Mouse (Mus musculus) embryonic facial prominence, embryonic 12.5 days (tissue): Measurements from ENCODE around the gene Hmx1. TPM values are rescaled to one million over a fixed set of nuclear protein-coding genes. Genes with fewer than 3 reads are reported as not detected.

ENCODE experiments used
- ATAC-seq: fragments of 200-750 bp; cut with Nextera tagmentation; 2 replicates; pipeline ENCODE4 v1.8.0; 2017; ENCODE audit not compliant: insufficient number of reproducible peaks, insufficient read depth, low FRiP score, low TSS enrichment
- H3K27ac ChIP-seq: fragments of 300-500 bp; sonication (generic); 2 replicates; pipeline ENCODE4 v1.5.1; 2016; ENCODE audit warnings: mild to moderate bottlenecking
- H3K27me3 ChIP-seq: fragments of 300-500 bp; sonication (generic); 2 replicates; pipeline ENCODE4 v1.6.1; 2016; ENCODE audit warnings: mild to moderate bottlenecking, moderate library complexity
- H3K36me3 ChIP-seq: fragments of 300-500 bp; sonication (generic); 2 replicates; pipeline ENCODE4 v1.6.1; 2016; ENCODE audit warnings: mild to moderate bottlenecking
- H3K4me1 ChIP-seq: fragments of 300-500 bp; sonication (generic); 2 replicates; pipeline ENCODE4 v1.6.1; 2016
- H3K4me2 ChIP-seq: fragments of 300-500 bp; sonication (generic); replicated peaks from 2 replicates; pipeline ENCODE4 v1.6.1; 2016; ENCODE audit warnings: mild to moderate bottlenecking, moderate library complexity
- H3K4me3 ChIP-seq: fragments of 300-500 bp; sonication (generic); 2 replicates; pipeline ENCODE4 v1.5.1; 2016; ENCODE audit warnings: mild to moderate bottlenecking
- H3K9ac ChIP-seq: fragments of 300-500 bp; sonication (generic); 2 replicates; pipeline ENCODE4 v1.6.1; 2016; ENCODE audit warnings: mild to moderate bottlenecking, moderate library complexity
- H3K9me3 ChIP-seq: fragments of 300-500 bp; sonication (generic); 2 replicates; pipeline ENCODE4 v1.6.1; 2016; ENCODE audit warnings: mild to moderate bottlenecking, moderate library complexity
- WGBS: fragments of 180-500 bp; shearing (Covaris S2); methylation state at CpG from one replicate; pipeline ENCODE4 v1.1.7; 2016; 5-methylcytosine and 5-hydroxymethylcytosine counted together
- polyA plus RNA-seq: library from polyadenylated mRNA; unstranded; fragments of >200 nt; fragmentation: Nextera tagmentation; extraction: Ambion mirVana; gene quantifications from 2 replicates; pipeline ENCODE4 v1.2.1, GENCODE M21; 2016

Gene Hmx1
- polyA plus RNA-seq, 1 experiment from 2014 or later = 17.3 TPM

GRCm38 (mm10) chr5:35434703-35435102 lies 45.8 kb downstream of the Hmx1 start:
- H3K27ac ChIP-seq = no peak overlapping the region
- no peaks in the 10 kb centered on the region for H3K4me1 ChIP-seq
- 56% methylated on average over 6 of the region's 6 CpGs for WGBS
- no peaks in the 10 kb centered on the region for H3K36me3 ChIP-seq
- peaks cover 5% of the 10 kb centered on the region; the same call in 1 of the 2 replicates for H3K27me3 ChIP-seq
- H3K4me2 ChIP-seq = no peak overlapping the region
- H3K9me3 ChIP-seq = peaks cover 6% of the 10 kb centered on the region
- no peak overlapping the region for H3K4me3 ChIP-seq
- H3K9ac ChIP-seq = no peak overlapping the region
- 0 out of 2 replicates have a peak, but pooled peaks have one; percentile 42 for ATAC-seq

- Histone ChIP-seq H3K9me3 (peaks cover 6% of the 10 kb centered on the region), H3K36me3 (no peaks in the 10 kb centered on the region), H3K4me3 (no peak overlapping the region), H3K9ac (no peak overlapping the region), H3K27me3 (no peaks in the 10 kb centered on the region), H3K27ac (no peak overlapping the region), H3K4me1 (no peaks in the 10 kb centered on the region), H3K4me2 (no peak overlapping the region)
- WGBS = 87% methylated on average over 6 of the region's 6 CpGs
- ATAC-seq = no peak
Observed at GRCm38 (mm10) chr5:35438805-35439204, 49.9 kb downstream of the Hmx1 start.

- Histone ChIP-seq H3K4me2 (no peak overlapping the region), H3K27me3 (no peaks in the 10 kb centered on the region), H3K9me3 (peaks cover 6% of the 10 kb centered on the region), H3K9ac (no peak overlapping the region), H3K36me3 (no peaks in the 10 kb centered on the region), H3K27ac (no peak overlapping the region), H3K4me1 (no peaks in the 10 kb centered on the region), H3K4me3 (no peak overlapping the region)
- WGBS = 62% methylated on average over 8 of the region's 8 CpGs
- ATAC-seq = no peak
Observed at GRCm38 (mm10) chr5:35440459-35440858, 51.6 kb downstream of the Hmx1 start.

GRCm38 (mm10) chr5:35441411-35441810 lies 52.5 kb downstream of the Hmx1 start:
- WGBS = 61% methylated on average over 9 of the region's 9 CpGs
- peaks cover 6% of the 10 kb centered on the region for H3K9me3 ChIP-seq

GRCm38 (mm10) chr5:35444731-35445130 lies 55.8 kb downstream of the Hmx1 start:
- Histone ChIP-seq H3K27me3 (0 out of 2 replicates have a peak, but pooled peaks cover 3% of the 10 kb centered on the region), H3K36me3 (no peaks in the 10 kb centered on the region), H3K9me3 (no peaks in the 10 kb centered on the region), H3K4me2 (no peak overlapping the region), H3K4me3 (no peak overlapping the region), H3K9ac (no peak overlapping the region), H3K4me1 (peaks cover 12% of the 10 kb centered on the region), H3K27ac (no peak overlapping the region)
- 65% methylated on average over 12 of the region's 12 CpGs for WGBS
- no peak for ATAC-seq

More at GRCm38 (mm10) chr5:35441411-35441810, 52.5 kb downstream of the Hmx1 start:
- ATAC-seq = no peak
- no peaks in the 10 kb centered on the region for H3K4me1 ChIP-seq
- no peaks in the 10 kb centered on the region for H3K27me3 ChIP-seq
- no peak overlapping the region for H3K4me2 ChIP-seq
- H3K4me3 ChIP-seq = no peak overlapping the region
- no peak overlapping the region for H3K27ac ChIP-seq
- no peaks in the 10 kb centered on the region for H3K36me3 ChIP-seq
- H3K9ac ChIP-seq = no peak overlapping the region

- H3K4me3 ChIP-seq = peak overlapping the region; percentile 22
- H3K36me3 ChIP-seq = no peaks in the 10 kb centered on the region
- H3K9me3 ChIP-seq = no peaks in the 10 kb centered on the region
- H3K27me3 ChIP-seq = peaks cover 3% of the 10 kb centered on the region; the same call in 1 of the 2 replicates
- H3K9ac ChIP-seq = peak overlapping the region; percentile 38; the same call in 1 of the 2 replicates
- 0 out of 2 replicates have a peak overlapping the region, but pooled peaks have one; percentile 7 for H3K27ac ChIP-seq
- WGBS = 23% methylated on average over 27 of the region's 27 CpGs
- H3K4me1 ChIP-seq = peaks cover 12% of the 10 kb centered on the region
- peak; percentile 54 for ATAC-seq
- H3K4me2 ChIP-seq = peak overlapping the region; percentile 55
Observed at GRCm38 (mm10) chr5:35447656-35448443, 58.9 kb downstream of the Hmx1 start.

Other genes with a start within 250 kb of the Hmx1 start
- gene Adra2c, start 110.8 kb upstream of the Hmx1 start, polyA plus RNA-seq = 0.24 and 0.33 TPM in 2 replicates
- gene Cpz, start 136.6 kb downstream of the Hmx1 start, polyA plus RNA-seq = 4.5 and 5.7 TPM in 2 replicates
- 10.6 and 10.8 TPM in 2 replicates for gene Trmt44, start 186.0 kb downstream of the Hmx1 start, polyA plus RNA-seq
- gene Acox3, start 193.9 kb downstream of the Hmx1 start, polyA plus RNA-seq = 12.5 and 13.4 TPM in 2 replicates